Mouse (Mus musculus): ENCODE results near the gene Cacnb1.

DNA sequence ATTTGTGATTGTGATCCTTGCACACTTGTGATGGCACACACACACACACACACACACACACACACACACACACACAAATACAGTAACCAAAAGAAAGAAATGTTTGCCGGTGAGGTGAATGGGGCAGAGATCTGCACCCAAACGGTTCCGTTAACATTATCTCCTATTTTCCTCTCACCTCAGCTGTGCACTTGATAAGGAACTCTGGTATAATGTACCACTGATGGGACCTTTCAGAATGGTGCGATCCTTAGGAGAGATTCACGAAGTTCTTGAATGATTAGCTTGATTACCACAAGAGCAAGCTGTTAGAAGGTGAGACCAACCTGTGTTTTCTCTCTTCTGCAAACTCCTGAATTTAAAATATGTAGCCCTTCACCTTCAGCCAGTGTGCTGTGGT, 54.4 kb downstream of the Cacnb1 start:
- no peak for TF ChIP-seq POLR2A (IDR thresholded peaks at IDR 0.05; ENCODE audit: low read depth, low read length)
- no peak for TF ChIP-seq CTCF (IDR thresholded peaks at IDR 0.05; ENCODE audit: extremely low read depth, insufficient read length, insufficient replicate concordance, low read depth, low read length)

Measured in small intestine, adult 2 months (tissue).